Mouse (Mus musculus): ENCODE measurements around the gene Zzz3.

DNA sequence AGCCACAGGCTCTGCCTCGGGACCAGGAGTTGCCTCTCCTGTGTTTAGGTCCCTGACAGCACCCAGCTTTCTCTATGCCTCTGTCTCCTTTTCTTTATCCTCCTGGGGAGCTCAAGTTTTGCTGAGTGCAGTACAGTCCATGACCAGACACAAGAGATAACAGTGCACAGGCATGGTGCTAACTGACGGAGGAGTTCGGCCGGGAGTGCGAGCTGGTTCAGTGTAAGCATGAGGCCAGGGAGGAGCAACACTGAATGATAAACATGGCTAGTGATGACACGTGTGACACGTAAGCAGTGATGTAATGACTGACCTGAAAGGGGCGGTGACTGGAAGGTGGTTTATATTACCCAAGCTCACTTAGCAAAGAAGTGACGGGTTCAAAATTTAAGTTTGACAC, 71.6 kb downstream of the Zzz3 start:
- TF ChIP-seq CTCF (IDR thresholded peaks at IDR 0.05; ENCODE audit: low read depth) (no peak), EP300 (IDR thresholded peaks at IDR 0.05; ENCODE audit: low read depth) (no peak)
